Mouse (Mus musculus): ENCODE results near the gene Lrrc37a.

DNA sequence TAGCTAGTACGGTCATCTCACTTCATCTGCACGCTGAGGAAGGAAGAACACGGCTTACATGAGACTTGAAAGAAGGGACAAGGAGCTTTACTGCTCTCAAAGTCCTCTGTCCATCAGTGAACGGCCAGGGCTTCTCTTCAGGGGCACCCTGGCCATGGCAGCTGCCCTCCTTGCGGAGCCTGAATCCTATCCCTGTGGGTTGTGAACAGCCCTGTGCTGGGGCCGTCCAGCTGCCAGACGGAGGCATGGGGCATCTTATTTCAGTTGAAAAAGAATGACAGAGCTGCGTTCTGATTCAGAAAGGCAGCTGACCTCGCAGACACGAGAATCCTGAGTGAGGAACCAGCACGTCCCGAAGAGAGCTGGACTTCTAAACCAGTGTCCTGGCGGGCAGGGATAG is 95.5 kb downstream of the Lrrc37a start:
- no peak for TF ChIP-seq CTCF (IDR thresholded peaks at IDR 0.05; ENCODE audit: control insufficient read depth, insufficient read depth, low read length)
- no peak for TF ChIP-seq POLR2A (IDR thresholded peaks at IDR 0.05; ENCODE audit: borderline replicate concordance, control insufficient read depth, low read depth, low read length)
